Mouse (Mus musculus) heart, embryonic 12.5 days (tissue): Measurements from ENCODE around the gene Tnfrsf26. TPM values are rescaled to one million over a fixed set of nuclear protein-coding genes. Genes with fewer than 3 reads are reported as not detected.

ENCODE experiments used
- ATAC-seq: fragments of 200-750 bp; cut with Nextera tagmentation; 2 replicates; pipeline ENCODE4 v1.8.0; 2017; ENCODE audit warnings: moderate TSS enrichment, moderate library complexity; ENCODE audit not compliant: insufficient number of reproducible peaks, low FRiP score
- H3K27ac ChIP-seq: fragments of 300-500 bp; sonication (generic); 2 replicates; pipeline ENCODE4 v1.5.1; 2016; ENCODE audit warnings: mild to moderate bottlenecking, moderate library complexity; ENCODE audit not compliant: poor library complexity, severe bottlenecking
- H3K27me3 ChIP-seq: fragments of 300-500 bp; sonication (generic); replicated peaks from 2 replicates; pipeline ENCODE4 v1.6.1; 2016; ENCODE audit warnings: mild to moderate bottlenecking, moderate library complexity
- H3K36me3 ChIP-seq: fragments of 300-500 bp; sonication (generic); 2 replicates; pipeline ENCODE4 v1.6.1; 2016; ENCODE audit warnings: mild to moderate bottlenecking, moderate library complexity
- H3K4me1 ChIP-seq: fragments of 300-500 bp; sonication (generic); replicated peaks from 2 replicates; pipeline ENCODE4 v1.6.1; 2016; ENCODE audit warnings: mild to moderate bottlenecking
- H3K4me2 ChIP-seq: fragments of 300-500 bp; sonication (generic); 2 replicates; pipeline ENCODE4 v1.6.1; 2016; ENCODE audit warnings: mild to moderate bottlenecking, moderate library complexity
- H3K4me3 ChIP-seq: fragments of 300-500 bp; sonication (generic); 2 replicates; pipeline ENCODE4 v1.5.1; 2016; ENCODE audit warnings: mild to moderate bottlenecking
- H3K9ac ChIP-seq: fragments of 300-500 bp; sonication (generic); 2 replicates; pipeline ENCODE4 v1.6.1; 2016; ENCODE audit warnings: mild to moderate bottlenecking, moderate library complexity
- H3K9me3 ChIP-seq: fragments of 300-500 bp; sonication (generic); replicated peaks from 2 replicates; pipeline ENCODE4 v1.6.1; 2016; ENCODE audit warnings: mild to moderate bottlenecking, moderate library complexity
- WGBS: fragments of 180-500 bp; shearing (Covaris S2); methylation state at CpG from one replicate; pipeline ENCODE4 v1.1.7; 2016; 5-methylcytosine and 5-hydroxymethylcytosine counted together
- polyA plus RNA-seq: library from polyadenylated mRNA; unstranded; fragments of >200 nt; fragmentation: Nextera tagmentation; extraction: Ambion mirVana; gene quantifications from 2 replicates; pipeline ENCODE4 v1.2.1, GENCODE M21; 2016

Tnfrsf26 gene
- polyA plus RNA-seq, 1 experiment from 2014 or later: 0.43 TPM

DNA sequence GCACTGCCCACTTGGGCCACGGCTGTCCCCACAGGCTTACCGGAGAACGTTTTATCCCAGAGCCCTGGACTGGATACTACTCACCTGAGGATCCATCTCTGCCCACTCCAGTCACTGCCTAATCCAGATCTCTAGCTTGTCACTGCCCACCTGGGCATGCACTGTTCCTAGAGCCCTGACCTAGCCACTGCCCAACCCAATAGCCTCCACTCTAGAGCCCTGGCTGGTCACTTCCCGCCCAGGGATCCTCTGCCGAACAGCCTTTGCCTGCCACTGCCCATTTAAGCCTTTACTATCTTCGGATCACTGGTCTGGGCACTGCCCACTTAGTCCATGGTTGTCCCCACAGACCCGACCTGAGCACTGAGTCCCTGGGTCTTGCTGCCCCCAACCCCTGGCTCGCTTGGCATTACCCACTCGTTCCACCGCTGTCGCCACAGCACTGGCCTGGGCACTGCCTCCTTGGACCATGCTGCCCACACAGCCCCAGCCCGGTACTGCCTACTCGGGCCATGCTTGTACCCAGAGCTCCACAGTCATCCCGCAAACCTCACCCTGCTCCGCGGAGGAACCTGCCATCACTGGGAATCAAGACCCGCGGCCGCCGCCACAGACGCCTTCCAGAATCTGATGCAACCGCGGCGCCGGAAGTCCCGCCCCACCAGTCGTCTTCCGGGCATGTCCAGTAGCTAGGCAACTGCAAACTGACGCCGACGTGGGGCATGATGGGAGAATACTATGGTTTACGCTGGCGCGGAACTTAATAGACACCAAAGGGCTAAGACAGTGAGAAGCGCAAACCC lies 28.9 kb downstream of the Tnfrsf26 start, which contains the start of gene Cars:
Cars (minus strand) TSS at position 663 of the 803 bp plus-strand sequence.
- Histone ChIP-seq H3K4me1 (peaks cover 24% of the 10 kb centered on the region), H3K4me3 (peak within 1 kb of the TSS; percentile 87), H3K9me3 (no peaks in the 10 kb centered on the region), H3K27me3 (no peaks in the 10 kb centered on the region), H3K36me3 (0 out of 2 replicates have a peak, but pooled peaks cover 5% of the 10 kb centered on the region), H3K4me2 (peak within 1 kb of the TSS; percentile 95), H3K27ac (peak within 1 kb of the TSS; percentile 26; the same call in 1 of the 2 replicates), H3K9ac (peak within 1 kb of the TSS; percentile 94)
- WGBS: 1% methylated on average over 35 of the region's 35 CpGs
- ATAC-seq: peak; percentile 98

- ATAC-seq: no peak
- no peak overlapping the region for H3K4me2 ChIP-seq
- no peaks in the 10 kb centered on the region for H3K9me3 ChIP-seq
- H3K27ac ChIP-seq: no peak overlapping the region
- WGBS: 64% methylated on average over 5 of the region's 5 CpGs
- H3K36me3 ChIP-seq: peaks cover 30% of the 10 kb centered on the region
- H3K4me3 ChIP-seq: no peak overlapping the region
- peaks cover 24% of the 10 kb centered on the region for H3K4me1 ChIP-seq
- no peaks in the 10 kb centered on the region for H3K27me3 ChIP-seq
- H3K9ac ChIP-seq: no peak overlapping the region
Observed at GRCm38 (mm10) chr7:143594865-143595264, 33.7 kb downstream of the Tnfrsf26 start.

- Histone ChIP-seq H3K9me3 (no peaks in the 10 kb centered on the region), H3K4me1 (peaks cover 10% of the 10 kb centered on the region), H3K36me3 (peaks cover 46% of the 10 kb centered on the region), H3K27me3 (no peaks in the 10 kb centered on the region), H3K9ac (no peak overlapping the region), H3K4me3 (no peak overlapping the region), H3K4me2 (no peak overlapping the region), H3K27ac (no peak overlapping the region)
- no peak for ATAC-seq
- 87% methylated on average over 10 of the region's 10 CpGs for WGBS
Observed at GRCm38 (mm10) chr7:143592255-143592654, 36.3 kb downstream of the Tnfrsf26 start.

DNA sequence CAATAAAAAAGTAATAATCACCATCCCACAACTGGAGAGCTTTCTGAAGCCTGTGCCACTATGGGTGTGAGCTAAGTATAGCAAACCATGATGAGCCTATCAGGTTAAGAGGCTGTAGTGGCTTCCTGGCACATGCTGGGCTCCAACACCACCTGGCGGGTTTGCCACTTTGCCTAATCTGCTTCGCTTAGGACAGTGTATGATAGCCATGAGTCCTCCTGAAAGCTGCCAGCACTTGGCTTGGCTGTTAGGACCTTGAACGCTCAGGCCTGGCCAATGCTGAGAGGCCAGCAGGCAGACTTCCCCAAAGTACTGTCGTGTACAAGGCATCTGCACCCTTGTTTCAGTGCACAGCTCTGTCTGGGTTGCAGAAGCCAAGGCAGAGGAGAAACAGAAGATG lies 40.5 kb downstream of the Tnfrsf26 start:
- Histone ChIP-seq H3K4me1 (no peaks in the 10 kb centered on the region), H3K27ac (no peak overlapping the region), H3K4me3 (no peak overlapping the region), H3K36me3 (peaks cover 79% of the 10 kb centered on the region), H3K9ac (no peak overlapping the region), H3K9me3 (no peaks in the 10 kb centered on the region), H3K4me2 (no peak overlapping the region), H3K27me3 (no peaks in the 10 kb centered on the region)
- WGBS: 82% methylated on average over 4 of the region's 4 CpGs
- ATAC-seq: no peak

- H3K4me1 ChIP-seq: no peaks in the 10 kb centered on the region
- no peak overlapping the region for H3K4me3 ChIP-seq
- peaks cover 80% of the 10 kb centered on the region for H3K36me3 ChIP-seq
- H3K27me3 ChIP-seq: no peaks in the 10 kb centered on the region
- no peak overlapping the region for H3K9ac ChIP-seq
- H3K4me2 ChIP-seq: no peak overlapping the region
- no peaks in the 10 kb centered on the region for H3K9me3 ChIP-seq
- H3K27ac ChIP-seq: no peak overlapping the region
- 83% methylated on average over 5 of the region's 5 CpGs for WGBS
- ATAC-seq: no peak
Observed at GRCm38 (mm10) chr7:143587586-143587985, 40.9 kb downstream of the Tnfrsf26 start.

DNA sequence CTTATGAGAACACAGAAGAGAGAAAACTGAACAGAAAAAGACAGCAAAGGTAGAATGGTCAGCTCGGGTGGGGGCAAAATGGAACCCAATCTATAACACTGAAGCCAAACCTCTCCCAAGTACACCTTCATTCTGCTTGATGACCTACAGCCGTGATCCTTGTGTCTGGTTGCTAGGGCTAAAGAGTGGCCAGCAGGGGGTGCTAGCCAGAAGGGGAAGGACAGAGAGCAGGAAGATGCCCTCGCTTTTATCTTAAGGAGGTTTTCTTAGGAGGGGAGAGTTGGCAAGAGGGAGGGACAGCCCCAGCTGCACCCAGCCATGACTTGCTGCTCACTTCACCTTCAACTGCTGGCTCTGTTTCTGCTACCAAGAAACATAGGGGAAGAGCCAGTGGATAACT lies 44.6 kb downstream of the Tnfrsf26 start:
- H3K27ac ChIP-seq: no peak overlapping the region
- WGBS: 36% methylated on average over 3 of the region's 3 CpGs
- ATAC-seq: no peak
- no peak overlapping the region for H3K4me3 ChIP-seq
- H3K27me3 ChIP-seq: no peaks in the 10 kb centered on the region
- no peaks in the 10 kb centered on the region; the same call in 1 of the 2 replicates for H3K4me1 ChIP-seq
- H3K9me3 ChIP-seq: no peaks in the 10 kb centered on the region
- no peak overlapping the region for H3K4me2 ChIP-seq
- no peak overlapping the region for H3K9ac ChIP-seq
- peaks cover 86% of the 10 kb centered on the region for H3K36me3 ChIP-seq

DNA sequence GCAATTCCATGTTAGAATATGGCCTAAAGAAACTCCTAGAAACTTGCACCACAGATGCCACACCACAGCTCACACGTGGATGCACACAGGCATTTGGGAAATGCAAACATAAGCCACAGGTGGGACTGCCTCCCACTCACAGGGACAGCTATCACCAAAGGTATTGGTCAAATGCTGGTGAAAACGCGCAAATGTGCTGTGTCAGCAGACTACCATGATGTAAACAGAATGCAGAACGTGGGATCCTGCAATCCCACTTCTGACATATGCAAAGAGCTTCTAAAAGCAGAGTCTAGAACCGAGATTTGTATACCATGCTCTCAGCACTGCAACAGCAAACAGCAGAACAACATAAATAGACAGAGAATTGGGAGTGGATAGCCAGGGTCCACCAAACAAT lies 45.5 kb downstream of the Tnfrsf26 start:
- H3K9ac ChIP-seq: no peak overlapping the region
- H3K4me3 ChIP-seq: no peak overlapping the region
- H3K27ac ChIP-seq: no peak overlapping the region
- H3K4me1 ChIP-seq: peaks cover under 1% of the 10 kb centered on the region; the same call in 1 of the 2 replicates
- ATAC-seq: no peak
- peaks cover 82% of the 10 kb centered on the region for H3K36me3 ChIP-seq
- 90% methylated on average over 5 of the region's 5 CpGs for WGBS
- H3K9me3 ChIP-seq: no peaks in the 10 kb centered on the region
- no peaks in the 10 kb centered on the region for H3K27me3 ChIP-seq
- no peak overlapping the region for H3K4me2 ChIP-seq

- Histone ChIP-seq H3K27ac (no peak overlapping the region), H3K4me2 (no peak overlapping the region), H3K4me1 (peaks cover 13% of the 10 kb centered on the region), H3K4me3 (no peak overlapping the region), H3K27me3 (no peaks in the 10 kb centered on the region), H3K9me3 (no peaks in the 10 kb centered on the region), H3K36me3 (peaks cover 87% of the 10 kb centered on the region), H3K9ac (no peak overlapping the region)
- ATAC-seq: no peak
- 91% methylated on average over 11 of the region's 11 CpGs for WGBS
Observed at GRCm38 (mm10) chr7:143575751-143576150, 52.8 kb downstream of the Tnfrsf26 start.

GRCm38 (mm10) chr7:143565648-143566039 lies 62.9 kb downstream of the Tnfrsf26 start:
- Histone ChIP-seq H3K9ac (no peak overlapping the region), H3K9me3 (no peaks in the 10 kb centered on the region), H3K27me3 (no peaks in the 10 kb centered on the region), H3K36me3 (peaks cover 80% of the 10 kb centered on the region), H3K4me1 (no peaks in the 10 kb centered on the region), H3K4me3 (no peak overlapping the region), H3K4me2 (no peak overlapping the region), H3K27ac (no peak overlapping the region)
- ATAC-seq: peak; percentile 79
- 37% methylated on average over 3 of the region's 3 CpGs for WGBS

DNA sequence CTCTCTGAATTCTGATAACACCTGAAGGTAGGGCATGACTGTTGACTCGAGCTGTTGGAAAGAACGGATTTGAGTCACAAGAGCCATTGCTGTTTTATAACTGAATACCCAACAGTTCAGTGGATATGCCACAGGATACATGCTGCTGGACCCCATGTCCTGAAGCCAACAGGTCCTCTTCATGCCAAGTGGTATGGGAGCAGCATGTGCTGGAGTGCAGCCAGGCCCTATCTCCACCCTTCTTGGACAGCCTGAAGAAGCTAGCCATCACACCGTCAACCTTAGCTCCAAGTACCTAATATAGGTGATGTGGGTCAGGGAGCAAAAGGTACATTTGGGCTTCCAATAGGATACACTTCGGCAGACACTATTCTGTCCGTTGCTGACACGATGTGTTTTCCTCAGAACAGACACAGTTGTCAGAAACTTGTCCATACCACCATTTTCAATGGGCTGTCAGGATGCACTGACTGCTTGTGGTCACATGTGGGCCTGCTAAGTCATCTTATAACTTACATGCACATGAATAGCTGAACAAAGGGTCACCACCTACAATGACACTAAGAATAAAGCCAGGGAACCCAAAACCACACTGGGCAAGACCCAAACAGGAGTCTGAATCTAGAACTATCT lies 63.4 kb downstream of the Tnfrsf26 start:
- 89% methylated on average over 6 of the region's 6 CpGs for WGBS

DNA sequence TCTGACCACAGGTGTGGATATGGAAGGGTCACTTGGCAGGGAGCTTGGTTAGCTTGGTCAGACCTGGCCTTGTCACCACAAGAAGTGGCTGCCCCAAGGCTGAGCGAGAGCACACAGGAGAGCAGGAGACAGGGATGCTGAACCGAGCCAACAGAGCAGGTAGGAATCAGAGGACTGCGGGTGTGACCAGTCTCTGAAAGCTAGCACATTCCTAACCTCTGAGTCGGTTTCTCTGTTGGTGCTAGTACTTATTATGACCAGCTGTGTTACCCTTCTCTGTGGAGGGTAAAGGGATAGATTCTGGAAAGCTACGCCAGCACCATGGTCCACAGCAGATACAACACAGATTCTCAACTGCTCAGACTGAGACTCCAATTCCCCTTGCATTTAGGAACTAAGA lies 64.7 kb downstream of the Tnfrsf26 start:
- no peak overlapping the region for H3K9ac ChIP-seq
- peaks cover 78% of the 10 kb centered on the region for H3K36me3 ChIP-seq
- ATAC-seq: no peak
- H3K27me3 ChIP-seq: no peaks in the 10 kb centered on the region
- no peak overlapping the region for H3K4me2 ChIP-seq
- 73% methylated on average over 5 of the region's 5 CpGs for WGBS
- no peaks in the 10 kb centered on the region for H3K9me3 ChIP-seq
- H3K4me1 ChIP-seq: no peaks in the 10 kb centered on the region
- no peak overlapping the region for H3K27ac ChIP-seq
- no peak overlapping the region for H3K4me3 ChIP-seq

More for the DNA sequence above, 63.4 kb downstream of the Tnfrsf26 start:
- H3K9me3 ChIP-seq: no peaks in the 10 kb centered on the region
- H3K4me3 ChIP-seq: no peak overlapping the region
- no peak overlapping the region for H3K4me2 ChIP-seq
- peaks cover 80% of the 10 kb centered on the region for H3K36me3 ChIP-seq
- H3K4me1 ChIP-seq: no peaks in the 10 kb centered on the region
- no peak overlapping the region for H3K9ac ChIP-seq
- no peak for ATAC-seq
- no peak overlapping the region for H3K27ac ChIP-seq
- H3K27me3 ChIP-seq: no peaks in the 10 kb centered on the region
